Mouse (Mus musculus) cerebellum, adult 2 months (tissue): ENCODE data around the gene Gjd3.

ENCODE experiments used
- CTCF ChIP-seq: fragments of 200-500 bp; IDR thresholded peaks from 2 replicates; pipeline ENCODE4 v1.5.1; 2011; ENCODE audit warnings: low read depth, mild to moderate bottlenecking, control low read depth, low read length, moderate library complexity, borderline replicate concordance; ENCODE audit not compliant: insufficient read depth
- POLR2A ChIP-seq: fragments of 200-500 bp; IDR thresholded peaks from 2 replicates; pipeline ENCODE4 v1.6.1; 2011; ENCODE audit warnings: low read length, control low read depth, borderline replicate concordance; ENCODE audit not compliant: insufficient read depth

GRCm38 (mm10) chr11:98949242-98949957 lies 33.4 kb downstream of the Gjd3 start:
- TF ChIP-seq CTCF (no peak), POLR2A (no peak)
